Mouse (Mus musculus) intestine, embryonic 15.5 days (tissue): ENCODE data around the gene B230307C23Rik. TPM values are rescaled to one million over a fixed set of nuclear protein-coding genes. Genes with fewer than 3 reads are reported as not detected.
"Not testable (repeated sequence)": the region's sequence is repeated elsewhere in the genome, so short reads cannot be mapped to it uniquely, and the experiment has no call there.

Source experiments
- ATAC-seq: fragments of 200-750 bp; cut with Nextera tagmentation; 2 replicates; pipeline ENCODE4 v1.8.0; 2017; ENCODE audit warnings: moderate TSS enrichment, moderate library complexity
- H3K27ac ChIP-seq: fragments of 300-500 bp; sonication (generic); 2 replicates; pipeline ENCODE4 v1.5.1; 2015; ENCODE audit warnings: mild to moderate bottlenecking, inconsistent platforms
- H3K27me3 ChIP-seq: fragments of 300-500 bp; sonication (generic); replicated peaks from 2 replicates; pipeline ENCODE4 v1.6.1; 2015; ENCODE audit warnings: inconsistent platforms
- H3K36me3 ChIP-seq: fragments of 300-500 bp; sonication (generic); 2 replicates; pipeline ENCODE4 v1.6.1; 2015; ENCODE audit warnings: inconsistent platforms
- H3K4me1 ChIP-seq: fragments of 300-500 bp; sonication (generic); replicated peaks from 2 replicates; pipeline ENCODE4 v1.6.1; 2015; ENCODE audit warnings: inconsistent platforms
- H3K4me2 ChIP-seq: fragments of 300-500 bp; sonication (generic); replicated peaks from 2 replicates; pipeline ENCODE4 v1.6.1; 2015; ENCODE audit warnings: mild to moderate bottlenecking, inconsistent platforms
- H3K4me3 ChIP-seq: fragments of 300-500 bp; sonication (generic); replicated peaks from 2 replicates; pipeline ENCODE4 v1.5.1; 2015; ENCODE audit warnings: inconsistent platforms
- H3K9ac ChIP-seq: fragments of 300-500 bp; sonication (generic); 2 replicates; pipeline ENCODE4 v1.6.1; 2015; ENCODE audit warnings: inconsistent platforms
- H3K9me3 ChIP-seq: fragments of 300-500 bp; sonication (generic); 2 replicates; pipeline ENCODE4 v1.6.1; 2016; ENCODE audit warnings: inconsistent platforms
- WGBS: fragments of 180-500 bp; shearing (Covaris S2); methylation state at CpG from one replicate; pipeline ENCODE4 v1.1.7; 2015; 5-methylcytosine and 5-hydroxymethylcytosine counted together
- polyA plus RNA-seq: library from polyadenylated mRNA; unstranded; fragments of >200 nt; fragmentation: Nextera tagmentation; extraction: Ambion mirVana; gene quantifications from 2 replicates; pipeline ENCODE4 v1.2.1, GENCODE M21; 2015

Gene B230307C23Rik
- polyA plus RNA-seq, 1 experiment from 2014 or later: 28.7 TPM

DNA sequence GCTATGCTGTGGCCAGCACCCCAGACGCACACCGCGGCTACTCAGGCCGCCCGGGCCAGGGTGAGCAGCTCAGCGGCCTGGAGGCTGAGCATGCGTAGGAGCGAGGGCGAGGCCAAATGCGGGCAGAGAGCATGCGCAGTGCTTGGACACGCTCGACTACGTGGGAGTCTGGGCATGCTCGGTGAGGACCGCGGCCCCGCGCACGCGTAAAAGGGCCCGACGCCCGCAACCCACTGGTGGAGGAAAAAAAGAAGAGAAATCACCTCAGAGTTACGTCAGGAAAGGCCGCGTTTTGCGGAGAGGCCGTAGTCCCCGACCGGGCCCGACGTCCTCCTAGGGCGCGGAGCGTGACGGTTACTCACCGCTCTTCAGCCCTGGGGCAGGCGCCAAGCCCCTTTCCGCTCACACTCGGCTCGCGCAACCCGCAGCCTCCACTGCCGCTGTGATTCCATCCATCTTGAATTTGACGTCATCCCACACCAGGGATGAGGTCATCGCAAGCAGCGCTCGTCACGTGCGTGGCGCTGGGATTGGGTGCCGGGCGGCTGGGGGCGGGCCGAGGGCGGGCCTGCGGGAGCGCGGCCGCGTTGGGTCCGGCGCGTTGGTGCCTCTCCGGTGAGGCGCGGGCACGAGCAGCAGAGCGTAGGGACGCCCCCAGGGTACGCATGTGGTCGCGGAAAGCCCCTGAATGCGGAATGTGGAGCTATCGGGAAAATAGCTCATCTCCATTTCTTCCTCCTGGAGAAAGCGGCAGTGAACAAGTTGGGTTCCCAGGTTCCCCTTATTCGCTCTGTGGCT, 34.8 kb upstream of the B230307C23Rik start, which contains the start of the genes C2cd2 and Zbtb21:
Gene C2cd2 (minus strand): TSS at position 448 of the 798 bp plus-strand sequence.
Gene Zbtb21 (minus strand): TSS at position 472 of the 798 bp plus-strand sequence.
- ATAC-seq: peak; percentile 99
- Histone ChIP-seq H3K4me1 (no peaks in the 10 kb centered on the region), H3K9me3 (no peaks in the 10 kb centered on the region), H3K27ac (peak within 1 kb of the TSS; percentile 98), H3K4me3 (peak within 1 kb of the TSS; percentile 79), H3K36me3 (no peaks in the 10 kb centered on the region), H3K27me3 (no peaks in the 10 kb centered on the region), H3K9ac (peak within 1 kb of the TSS; percentile 83), H3K4me2 (peak within 1 kb of the TSS; percentile 70)
- under 1% methylated on average over 78 of the region's 78 CpGs for WGBS

DNA sequence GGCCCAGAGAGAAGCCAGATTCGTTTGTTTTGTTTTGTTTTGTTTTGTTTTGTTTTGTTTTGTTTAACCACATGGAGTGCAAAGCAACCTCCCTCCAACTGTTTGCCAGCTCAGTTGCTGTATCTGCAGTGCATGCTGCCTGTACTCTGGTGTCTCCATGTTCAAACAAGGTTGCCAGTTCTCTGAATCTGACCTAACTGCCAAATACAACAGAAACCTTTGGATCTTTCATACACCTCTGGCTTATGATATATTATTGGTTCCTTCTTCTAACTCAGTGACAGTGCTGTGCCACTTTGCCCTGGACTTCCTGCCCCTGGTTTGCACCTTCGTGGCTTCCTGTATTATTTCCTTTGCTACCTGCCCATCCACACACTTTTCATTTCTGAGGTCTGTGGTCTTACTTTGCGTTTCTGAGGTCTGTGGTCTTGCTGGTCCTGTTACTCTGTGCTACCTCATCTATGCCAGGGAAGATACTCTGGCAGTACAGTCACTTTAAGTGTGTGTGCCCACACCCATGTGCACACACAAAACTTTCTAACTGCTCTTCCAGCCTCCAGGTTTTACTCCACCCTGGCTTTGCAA, 33.1 kb upstream of the B230307C23Rik start:
- H3K36me3 ChIP-seq: no peaks in the 10 kb centered on the region
- 84% methylated on average over 3 of the region's 3 CpGs for WGBS
- H3K4me3 ChIP-seq: no peak overlapping the region
- H3K9ac ChIP-seq: no peak overlapping the region
- no peaks in the 10 kb centered on the region for H3K27me3 ChIP-seq
- H3K4me1 ChIP-seq: no peaks in the 10 kb centered on the region
- no peak for ATAC-seq
- H3K27ac ChIP-seq: no peak overlapping the region
- H3K9me3 ChIP-seq: no peaks in the 10 kb centered on the region
- H3K4me2 ChIP-seq: no peak overlapping the region

DNA sequence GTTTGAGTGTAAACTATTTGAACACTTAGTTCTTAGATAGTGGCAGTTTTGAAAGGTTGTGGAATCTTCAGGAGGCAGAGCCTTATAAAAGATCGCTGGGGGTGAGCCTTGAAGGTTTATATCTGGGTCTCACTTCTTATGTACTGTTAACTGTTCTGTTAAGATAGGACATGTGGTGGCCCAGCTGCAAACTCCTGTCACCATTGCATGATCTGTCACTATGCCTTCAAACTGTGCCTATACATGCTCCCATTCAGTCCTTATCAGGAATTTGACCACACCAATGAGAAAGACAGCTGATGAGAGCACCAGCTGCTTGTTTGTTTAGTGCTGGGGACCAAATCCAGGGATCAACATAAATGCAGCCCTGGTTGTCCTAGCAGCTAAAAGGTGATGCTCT, 19.8 kb upstream of the B230307C23Rik start:
- no peak for ATAC-seq
- H3K36me3 ChIP-seq: no peaks in the 10 kb centered on the region
- no peaks in the 10 kb centered on the region for H3K27me3 ChIP-seq
- H3K9ac ChIP-seq: no peak overlapping the region
- no peak overlapping the region for H3K4me2 ChIP-seq
- 43% methylated on average over 1 of the region's 1 CpGs for WGBS
- H3K4me1 ChIP-seq: no peaks in the 10 kb centered on the region
- H3K27ac ChIP-seq: no peak overlapping the region
- no peak overlapping the region for H3K4me3 ChIP-seq
- H3K9me3 ChIP-seq: no peaks in the 10 kb centered on the region

DNA sequence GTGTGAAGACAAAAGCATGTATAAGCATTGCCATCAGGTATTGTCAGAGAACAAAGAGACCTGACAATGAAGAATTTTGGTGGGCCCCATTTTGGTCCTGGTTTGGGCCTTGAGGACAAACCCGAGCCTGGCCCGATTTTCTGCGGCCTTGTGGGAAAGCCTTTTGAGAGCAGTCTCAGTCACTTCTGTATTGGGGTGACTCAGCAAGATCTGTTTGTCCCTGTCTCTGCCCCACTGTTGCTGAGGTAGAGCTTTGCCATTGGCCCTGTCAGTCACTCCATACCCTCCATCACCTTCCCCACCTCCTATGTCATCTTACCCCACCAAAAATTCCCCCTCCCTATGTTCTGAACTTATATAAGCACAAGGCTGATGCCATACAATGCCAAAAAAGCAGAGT, 19.4 kb upstream of the B230307C23Rik start:
- no peak overlapping the region for H3K4me3 ChIP-seq
- H3K36me3 ChIP-seq: no peaks in the 10 kb centered on the region
- no peak overlapping the region for H3K9ac ChIP-seq
- no peaks in the 10 kb centered on the region for H3K27me3 ChIP-seq
- no peak for ATAC-seq
- H3K27ac ChIP-seq: no peak overlapping the region
- 91% methylated on average over 3 of the region's 3 CpGs for WGBS
- no peaks in the 10 kb centered on the region for H3K4me1 ChIP-seq
- no peaks in the 10 kb centered on the region for H3K9me3 ChIP-seq
- H3K4me2 ChIP-seq: no peak overlapping the region

DNA sequence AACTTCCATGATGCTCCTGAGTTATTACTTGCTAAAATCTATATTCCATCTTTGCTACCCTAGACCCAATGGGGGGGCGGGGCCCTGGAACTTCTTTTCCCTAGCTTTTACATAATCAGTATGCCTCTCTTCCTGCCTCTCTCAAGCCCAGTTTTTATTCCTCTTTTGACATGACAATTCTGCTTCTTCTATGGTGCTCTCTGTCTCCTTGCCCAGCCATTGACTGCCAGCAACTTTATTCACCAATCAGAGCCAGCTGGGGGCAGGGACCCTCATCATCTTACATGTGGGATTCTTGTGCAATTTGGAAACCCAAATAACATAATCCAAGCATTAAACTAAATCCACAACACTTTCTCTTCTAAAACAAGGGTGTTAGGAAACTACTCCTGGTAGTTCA, 15.8 kb upstream of the B230307C23Rik start:
- WGBS: 90% methylated on average over 1 of the region's 1 CpGs
- Histone ChIP-seq H3K4me2 (no peak overlapping the region), H3K36me3 (no peaks in the 10 kb centered on the region), H3K9me3 (no peaks in the 10 kb centered on the region), H3K9ac (no peak overlapping the region), H3K27ac (no peak overlapping the region), H3K4me1 (no peaks in the 10 kb centered on the region), H3K4me3 (no peak overlapping the region), H3K27me3 (no peaks in the 10 kb centered on the region)
- no peak for ATAC-seq

DNA sequence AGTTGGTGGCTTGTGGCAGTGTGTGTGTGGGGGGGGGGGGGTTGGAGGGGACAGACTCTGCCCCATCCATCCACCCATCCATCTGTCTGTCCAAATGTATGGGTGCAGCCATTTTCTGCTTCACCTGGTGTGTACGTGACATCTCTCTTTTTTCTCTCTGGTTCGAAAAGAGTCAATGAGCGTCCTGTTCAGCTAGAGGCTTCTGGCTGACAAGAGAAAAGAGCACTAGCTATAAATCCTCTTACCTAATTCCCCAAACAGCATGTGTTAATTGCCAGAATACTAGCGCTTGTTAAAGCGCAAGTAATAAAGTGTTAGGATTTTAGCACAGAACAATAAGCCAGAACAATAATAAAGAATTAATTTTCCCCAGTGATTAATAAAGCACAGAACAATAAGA, 12.5 kb upstream of the B230307C23Rik start:
- H3K36me3 ChIP-seq: no peaks in the 10 kb centered on the region
- H3K27ac ChIP-seq: no peak overlapping the region
- no peak overlapping the region for H3K4me2 ChIP-seq
- ATAC-seq: no peak
- H3K27me3 ChIP-seq: no peaks in the 10 kb centered on the region
- H3K4me3 ChIP-seq: no peak overlapping the region
- WGBS: 69% methylated on average over 5 of the region's 5 CpGs
- H3K9me3 ChIP-seq: no peaks in the 10 kb centered on the region
- H3K4me1 ChIP-seq: no peaks in the 10 kb centered on the region
- H3K9ac ChIP-seq: no peak overlapping the region

DNA sequence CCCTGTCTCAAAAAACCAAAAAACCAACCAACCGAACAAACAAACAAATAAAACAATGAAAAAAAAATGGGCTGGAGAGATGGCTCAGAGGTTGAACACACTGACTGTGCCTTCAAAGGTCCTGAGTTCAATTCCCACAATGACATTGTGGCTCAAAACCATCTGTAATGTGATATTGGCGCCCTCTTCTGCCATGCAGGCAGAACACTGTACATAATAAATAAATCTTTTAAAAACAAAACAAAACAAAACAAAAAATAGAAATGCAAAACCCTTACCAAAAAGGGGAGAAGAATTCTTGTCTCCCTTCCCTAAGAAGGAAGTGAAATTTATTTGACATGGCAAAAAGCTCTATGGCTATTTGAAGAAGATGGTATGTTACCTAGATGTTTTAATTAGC, 5.6 kb upstream of the B230307C23Rik start:
- Histone ChIP-seq H3K27ac (no peak overlapping the region), H3K4me1 (no peaks in the 10 kb centered on the region), H3K27me3 (no peaks in the 10 kb centered on the region), H3K4me3 (no peak overlapping the region), H3K9ac (no peak overlapping the region), H3K36me3 (no peaks in the 10 kb centered on the region), H3K9me3 (no peaks in the 10 kb centered on the region), H3K4me2 (no peak overlapping the region)
- 80% methylated on average over 2 of the region's 2 CpGs for WGBS
- no peak for ATAC-seq

DNA sequence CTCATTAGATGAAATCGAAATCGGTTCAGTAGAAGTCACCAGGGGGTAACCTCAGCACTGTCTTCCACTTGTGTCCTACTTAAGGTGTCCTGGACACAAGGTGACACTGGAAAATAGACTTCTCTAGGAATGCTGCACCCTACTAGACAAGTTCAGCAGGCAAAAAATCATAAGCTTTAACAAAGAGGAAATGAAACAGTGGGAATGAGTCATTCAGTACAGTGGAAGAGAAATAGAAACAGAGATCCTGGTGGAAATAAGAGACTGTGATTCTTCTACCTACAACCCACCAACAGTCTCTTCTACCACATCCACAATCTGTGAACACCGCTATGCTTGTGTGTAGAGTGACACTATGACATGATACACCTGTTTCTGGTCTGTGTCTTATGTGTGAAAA, 4.6 kb upstream of the B230307C23Rik start:
- H3K9ac ChIP-seq, H3K4me1 ChIP-seq, H3K27ac ChIP-seq, H3K4me2 ChIP-seq, H3K9me3 ChIP-seq, H3K36me3 ChIP-seq, ATAC-seq, H3K4me3 ChIP-seq, H3K27me3 ChIP-seq: not testable (repeated sequence)
- WGBS: 69% methylated on average over 3 of the region's 3 CpGs

DNA sequence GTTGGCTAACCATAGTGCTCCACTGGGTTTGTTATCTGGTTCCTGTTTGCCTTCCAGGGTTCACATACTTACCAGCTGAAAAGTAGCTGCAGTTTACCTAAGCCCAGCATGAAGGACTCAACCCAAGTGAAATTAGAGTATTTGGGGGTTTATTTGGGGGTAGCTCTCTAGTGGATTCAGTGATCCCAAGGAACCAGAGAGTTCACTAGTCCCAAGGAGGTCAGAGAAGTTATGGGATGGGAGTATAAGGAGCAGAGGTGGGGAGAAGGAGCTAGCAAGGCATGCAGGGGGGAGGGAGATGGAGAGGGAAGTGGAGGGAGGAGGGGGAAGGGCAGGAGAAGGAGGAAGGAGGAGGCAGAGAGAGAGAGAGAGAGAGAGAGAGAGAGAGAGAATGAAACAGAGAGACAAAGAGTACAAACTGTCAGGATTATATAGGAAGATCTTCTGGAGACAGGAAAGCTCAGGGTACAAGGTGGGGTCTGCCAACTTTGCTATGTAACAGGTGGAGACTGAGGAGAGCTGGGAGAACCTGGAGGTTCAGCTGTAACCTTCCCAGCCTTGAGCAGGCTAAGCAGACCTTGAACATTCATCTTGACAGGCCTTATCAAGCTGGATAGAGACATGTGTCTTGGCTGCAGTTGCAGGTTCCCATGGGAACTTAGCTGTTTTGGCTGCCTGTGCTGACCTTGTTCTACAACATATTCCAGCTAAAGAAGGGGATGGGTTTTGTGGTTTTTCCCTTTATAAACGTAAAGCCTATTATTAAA, 1.1 kb upstream of the B230307C23Rik start:
- Histone ChIP-seq H3K27ac (peak overlapping the region; percentile 93), H3K9me3 (0 out of 2 replicates have a peak, but pooled peaks cover 7% of the 10 kb centered on the region), H3K4me2 (peak overlapping the region; percentile 70), H3K4me1 (peaks cover 6% of the 10 kb centered on the region; the same call in 1 of the 2 replicates), H3K4me3 (peak overlapping the region; percentile 57), H3K36me3 (0 out of 2 replicates have a peak, but pooled peaks cover 7% of the 10 kb centered on the region), H3K27me3 (no peaks in the 10 kb centered on the region), H3K9ac (peak overlapping the region; percentile 56; the same call in 1 of the 2 replicates)
- WGBS: 19% methylated on average over 1 of the region's 1 CpGs
- ATAC-seq: peak; percentile 23

DNA sequence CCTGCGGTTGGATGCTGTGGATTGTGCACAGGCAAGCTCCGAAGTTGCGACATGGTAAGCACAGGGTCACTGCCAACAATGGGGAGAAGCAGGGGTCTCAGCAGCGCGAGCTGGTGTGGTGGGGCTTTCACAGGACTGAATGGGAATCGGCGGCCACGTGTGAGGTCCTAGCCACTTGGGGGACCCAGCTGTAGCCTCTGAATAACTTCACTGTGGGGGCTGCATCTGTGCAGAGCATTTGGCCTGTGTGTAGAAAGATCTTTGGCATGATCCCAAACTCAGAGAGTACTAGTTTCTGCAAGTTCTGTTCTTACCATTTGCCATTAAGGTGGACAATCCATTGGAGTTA, 242 bp downstream of the B230307C23Rik start:
- not testable (repeated sequence) for H3K9me3 ChIP-seq, H3K27me3 ChIP-seq, H3K4me1 ChIP-seq
- ATAC-seq: peak; percentile 56
- peaks cover 10% of the 10 kb centered on the region; the same call in 1 of the 2 replicates for H3K36me3 ChIP-seq
- peak overlapping the region; percentile 70 for H3K4me2 ChIP-seq
- peak overlapping the region; percentile 40 for H3K9ac ChIP-seq
- 0% methylated on average over 8 of the region's 8 CpGs for WGBS
- peak overlapping the region; percentile 93 for H3K27ac ChIP-seq
- H3K4me3 ChIP-seq: peak overlapping the region; percentile 57

DNA sequence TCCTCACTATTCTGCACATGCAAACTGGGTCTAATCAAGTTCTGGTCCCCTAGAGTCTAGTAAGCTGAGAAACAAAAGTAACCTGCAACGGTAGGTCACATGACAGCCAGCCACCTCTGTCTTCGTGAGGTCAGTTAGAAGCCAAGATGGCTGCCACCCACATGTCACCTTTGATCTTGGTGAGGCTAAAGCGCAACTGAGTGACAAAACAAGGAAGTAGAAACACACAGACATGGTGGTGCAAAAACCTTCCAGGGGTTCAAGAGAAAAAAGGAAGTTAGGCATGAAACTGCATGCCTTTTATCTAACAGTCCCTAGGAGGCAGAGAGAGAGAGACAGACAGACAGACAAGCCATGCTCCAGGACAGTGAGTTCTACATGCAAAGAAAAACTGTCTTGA, 25.0 kb downstream of the B230307C23Rik start:
- 89% methylated on average over 3 of the region's 3 CpGs for WGBS
- Histone ChIP-seq H3K9me3 (no peaks in the 10 kb centered on the region), H3K27ac (no peak overlapping the region), H3K27me3 (no peaks in the 10 kb centered on the region), H3K4me1 (no peaks in the 10 kb centered on the region), H3K36me3 (peaks cover 3% of the 10 kb centered on the region; the same call in 1 of the 2 replicates), H3K9ac (no peak overlapping the region), H3K4me2 (no peak overlapping the region), H3K4me3 (no peak overlapping the region)
- ATAC-seq: no peak

DNA sequence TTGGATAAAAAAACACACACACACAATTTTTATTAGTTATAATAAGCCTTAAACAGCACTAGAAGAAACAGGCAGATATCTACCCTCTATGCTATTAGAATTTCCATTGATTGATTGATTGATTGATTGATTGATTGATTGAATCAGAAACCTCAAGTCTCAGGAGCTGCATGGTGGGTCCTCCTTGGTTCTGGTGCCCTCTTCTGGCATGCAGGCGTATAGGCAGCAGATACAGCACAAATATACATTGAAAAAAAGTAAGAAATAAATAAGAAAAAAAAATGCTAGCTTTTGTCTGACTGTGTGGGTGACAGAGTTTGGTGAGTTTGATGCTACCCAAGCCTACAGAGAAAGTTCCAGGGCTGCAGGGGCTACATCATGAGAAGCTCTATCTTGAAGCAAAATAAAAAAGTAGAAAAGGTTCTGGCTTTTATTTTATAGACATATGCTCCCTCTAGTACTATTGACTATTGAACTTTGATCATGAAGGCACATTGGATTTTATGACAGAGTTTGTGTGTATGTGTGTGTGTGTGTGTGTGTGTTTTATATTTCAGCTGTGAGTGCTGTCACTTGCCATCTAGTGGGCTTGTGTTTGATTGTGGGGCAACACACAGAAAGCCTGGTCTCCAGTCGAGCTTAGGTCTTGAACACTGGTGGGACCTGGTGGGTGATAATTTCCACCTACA, 25.7 kb downstream of the B230307C23Rik start:
- H3K4me1 ChIP-seq: no peaks in the 10 kb centered on the region
- H3K27me3 ChIP-seq: no peaks in the 10 kb centered on the region
- no peak overlapping the region for H3K27ac ChIP-seq
- no peak overlapping the region for H3K9ac ChIP-seq
- WGBS: 76% methylated on average over 2 of the region's 2 CpGs
- no peak overlapping the region for H3K4me3 ChIP-seq
- no peak overlapping the region for H3K4me2 ChIP-seq
- H3K36me3 ChIP-seq: peaks cover 3% of the 10 kb centered on the region; the same call in 1 of the 2 replicates
- ATAC-seq: no peak
- no peaks in the 10 kb centered on the region for H3K9me3 ChIP-seq
